Mouse (Mus musculus) midbrain, embryonic 15.5 days (tissue): ENCODE data around the gene Gli3. TPM values are rescaled to one million over a fixed set of nuclear protein-coding genes. Genes with fewer than 3 reads are reported as not detected.
A peak's percentile ranks its signal among the peaks of the same experiment; 100 is the strongest.

Source experiments
- ATAC-seq: fragments of 200-750 bp; cut with Nextera tagmentation; replicated peaks from 2 replicates; pipeline ENCODE4 v1.8.0; 2017; ENCODE audit warnings: moderate TSS enrichment
- H3K27ac ChIP-seq: fragments of 300-500 bp; sonication (generic); 2 replicates; pipeline ENCODE4 v1.5.1; 2015; ENCODE audit warnings: mild to moderate bottlenecking, inconsistent platforms
- H3K27me3 ChIP-seq: fragments of 300-500 bp; sonication (generic); replicated peaks from 2 replicates; pipeline ENCODE4 v1.6.1; 2015; ENCODE audit warnings: inconsistent platforms
- H3K36me3 ChIP-seq: fragments of 300-500 bp; sonication (generic); replicated peaks from 2 replicates; pipeline ENCODE4 v1.6.1; 2015; ENCODE audit warnings: inconsistent platforms
- H3K4me1 ChIP-seq: fragments of 300-500 bp; sonication (generic); 2 replicates; pipeline ENCODE4 v1.6.1; 2015; ENCODE audit warnings: inconsistent platforms
- H3K4me2 ChIP-seq: fragments of 300-500 bp; sonication (generic); 2 replicates; pipeline ENCODE4 v1.6.1; 2015; ENCODE audit warnings: inconsistent platforms, mild to moderate bottlenecking, moderate library complexity
- H3K4me3 ChIP-seq: fragments of 300-500 bp; sonication (generic); 2 replicates; pipeline ENCODE4 v1.5.1; 2015; ENCODE audit warnings: mild to moderate bottlenecking, inconsistent platforms
- H3K9ac ChIP-seq: fragments of 300-500 bp; sonication (generic); 2 replicates; pipeline ENCODE4 v1.6.1; 2015; ENCODE audit warnings: mild to moderate bottlenecking, inconsistent platforms
- H3K9me3 ChIP-seq: fragments of 300-500 bp; sonication (generic); 2 replicates; pipeline ENCODE4 v1.6.1; 2016; ENCODE audit warnings: inconsistent platforms
- WGBS: fragments of 180-500 bp; shearing (Covaris S2); methylation state at CpG from one replicate; pipeline ENCODE4 v1.1.7; 2015; ENCODE audit warnings: mixed read lengths; 5-methylcytosine and 5-hydroxymethylcytosine counted together
- polyA plus RNA-seq: library from polyadenylated mRNA; unstranded; fragments of >200 nt; fragmentation: Nextera tagmentation; extraction: Ambion mirVana; gene quantifications from 2 replicates; pipeline ENCODE4 v1.2.1, GENCODE M21; 2015

The Gli3 gene
- polyA plus RNA-seq, 1 experiment from 2014 or later = 7.7 TPM

DNA sequence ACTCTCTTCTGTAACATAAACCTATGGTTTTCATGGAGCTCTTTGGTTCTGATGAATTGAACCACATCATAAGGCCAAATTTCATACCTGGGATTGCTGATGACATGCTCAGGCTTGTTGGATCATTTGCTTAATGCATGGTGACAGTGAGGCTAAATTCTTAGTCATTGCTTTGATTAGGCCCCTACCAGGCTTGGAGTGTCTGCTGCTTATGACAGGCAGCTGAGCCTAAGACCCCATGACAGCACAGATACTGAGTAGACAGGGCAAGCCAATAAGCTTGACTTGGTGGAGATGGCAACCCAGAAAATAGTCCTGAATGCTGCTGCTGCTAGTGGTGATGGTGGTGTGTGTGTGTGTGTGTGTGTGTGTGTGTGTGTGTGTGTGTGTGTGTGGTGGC lies 47.9 kb downstream of the Gli3 start:
- Histone ChIP-seq H3K27me3 (no peaks in the 10 kb centered on the region), H3K27ac (no peak overlapping the region), H3K9me3 (no peaks in the 10 kb centered on the region), H3K4me2 (no peak overlapping the region), H3K4me3 (no peak overlapping the region), H3K36me3 (no peaks in the 10 kb centered on the region), H3K9ac (no peak overlapping the region), H3K4me1 (peaks cover 3% of the 10 kb centered on the region; the same call in 1 of the 2 replicates)
- no peak for ATAC-seq

DNA sequence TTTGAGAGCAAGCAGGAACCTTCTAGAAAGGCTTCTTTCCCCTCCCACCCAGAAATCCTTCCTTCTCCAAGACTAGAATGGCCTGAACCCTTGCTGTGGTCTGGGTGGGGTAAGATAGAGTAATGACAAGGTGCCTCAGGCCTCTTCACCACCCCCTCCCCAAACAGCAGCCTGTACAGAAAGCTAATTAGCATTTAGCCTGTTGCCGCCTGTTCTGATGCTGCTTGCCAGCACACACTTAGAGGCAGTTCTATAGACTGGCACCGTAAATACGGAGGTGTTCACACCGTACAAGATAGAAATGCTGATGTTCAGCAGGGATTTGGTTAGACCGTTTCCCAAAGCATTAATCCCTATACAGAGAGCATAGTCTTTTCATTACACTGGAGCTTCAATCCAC lies 50.1 kb downstream of the Gli3 start:
- no peaks in the 10 kb centered on the region for H3K27me3 ChIP-seq
- ATAC-seq = no peak
- no peaks in the 10 kb centered on the region for H3K36me3 ChIP-seq
- no peak overlapping the region for H3K27ac ChIP-seq
- no peak overlapping the region for H3K4me2 ChIP-seq
- no peaks in the 10 kb centered on the region for H3K9me3 ChIP-seq
- peaks cover 9% of the 10 kb centered on the region for H3K4me1 ChIP-seq
- H3K4me3 ChIP-seq = no peak overlapping the region
- WGBS = 44% methylated on average over 5 of the region's 5 CpGs
- H3K9ac ChIP-seq = no peak overlapping the region

DNA sequence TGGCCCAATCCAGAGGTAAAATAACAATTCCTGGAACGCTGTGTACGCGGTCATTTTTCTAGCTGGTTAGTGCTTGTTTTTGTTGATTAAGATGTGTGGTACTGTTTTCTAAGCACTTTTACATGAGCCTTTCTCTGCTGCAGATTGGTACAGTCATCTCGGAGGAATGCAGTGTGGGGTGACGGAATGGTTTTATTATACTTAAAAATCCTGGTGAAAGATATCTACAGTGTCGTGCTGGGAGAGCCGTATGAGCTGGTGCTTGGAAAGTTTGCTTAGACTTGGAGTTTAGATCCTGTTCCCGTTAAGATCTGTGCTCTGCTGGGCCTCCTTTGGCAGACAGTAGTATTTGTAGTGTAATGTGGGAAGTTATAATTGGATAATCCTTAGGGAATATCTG lies 51.0 kb downstream of the Gli3 start:
- H3K9me3 ChIP-seq = no peaks in the 10 kb centered on the region
- no peak overlapping the region for H3K9ac ChIP-seq
- no peak overlapping the region for H3K4me2 ChIP-seq
- 89% methylated on average over 8 of the region's 8 CpGs for WGBS
- H3K4me3 ChIP-seq = no peak overlapping the region
- no peaks in the 10 kb centered on the region for H3K27me3 ChIP-seq
- H3K36me3 ChIP-seq = no peaks in the 10 kb centered on the region
- H3K27ac ChIP-seq = no peak overlapping the region
- ATAC-seq = no peak
- peaks cover 9% of the 10 kb centered on the region for H3K4me1 ChIP-seq

- H3K4me2 ChIP-seq = no peak overlapping the region
- peaks cover 13% of the 10 kb centered on the region for H3K4me1 ChIP-seq
- no peak overlapping the region for H3K9ac ChIP-seq
- WGBS = 57% methylated on average over 9 of the region's 9 CpGs
- peak; percentile 44; the same call in 1 of the 2 replicates for ATAC-seq
- H3K27ac ChIP-seq = no peak overlapping the region
- H3K9me3 ChIP-seq = no peaks in the 10 kb centered on the region
- H3K27me3 ChIP-seq = no peaks in the 10 kb centered on the region
- no peak overlapping the region for H3K4me3 ChIP-seq
- H3K36me3 ChIP-seq = no peaks in the 10 kb centered on the region
Observed at GRCm38 (mm10) chr13:15517048-15517760, 54.2 kb downstream of the Gli3 start.

- Histone ChIP-seq H3K36me3 (no peaks in the 10 kb centered on the region), H3K27me3 (no peaks in the 10 kb centered on the region), H3K9ac (no peak overlapping the region), H3K4me3 (no peak overlapping the region), H3K4me1 (peaks cover 9% of the 10 kb centered on the region; the same call in 1 of the 2 replicates), H3K27ac (no peak overlapping the region), H3K4me2 (no peak overlapping the region), H3K9me3 (no peaks in the 10 kb centered on the region)
- 50% methylated on average over 2 of the region's 2 CpGs for WGBS
- no peak for ATAC-seq
Observed at GRCm38 (mm10) chr13:15520353-15520752, 57.3 kb downstream of the Gli3 start.

DNA sequence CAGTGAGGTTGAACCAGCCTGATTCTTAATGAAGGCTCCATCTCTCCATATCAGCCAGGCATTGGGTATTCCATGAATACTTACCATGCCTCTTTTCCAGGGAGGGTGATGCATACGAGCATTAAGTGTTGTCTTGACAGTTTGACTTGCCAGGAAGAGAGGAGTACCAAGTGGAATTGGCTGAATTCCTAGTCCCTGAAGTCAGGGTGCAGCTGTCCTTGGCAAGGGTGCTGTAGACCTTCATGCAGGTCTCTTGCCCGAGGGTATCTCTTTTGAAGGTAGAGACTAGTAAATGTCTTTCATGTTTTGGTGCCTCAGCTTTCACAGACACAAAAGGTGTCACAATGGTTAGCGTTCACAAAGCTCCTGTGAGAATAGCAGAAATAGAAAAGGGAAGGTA lies 59.1 kb downstream of the Gli3 start:
- Histone ChIP-seq H3K36me3 (no peaks in the 10 kb centered on the region), H3K27ac (no peak overlapping the region), H3K4me1 (peaks cover 6% of the 10 kb centered on the region; the same call in 1 of the 2 replicates), H3K27me3 (no peaks in the 10 kb centered on the region), H3K4me2 (no peak overlapping the region), H3K4me3 (no peak overlapping the region), H3K9ac (no peak overlapping the region), H3K9me3 (no peaks in the 10 kb centered on the region)
- ATAC-seq = no peak
- 84% methylated on average over 3 of the region's 3 CpGs for WGBS

DNA sequence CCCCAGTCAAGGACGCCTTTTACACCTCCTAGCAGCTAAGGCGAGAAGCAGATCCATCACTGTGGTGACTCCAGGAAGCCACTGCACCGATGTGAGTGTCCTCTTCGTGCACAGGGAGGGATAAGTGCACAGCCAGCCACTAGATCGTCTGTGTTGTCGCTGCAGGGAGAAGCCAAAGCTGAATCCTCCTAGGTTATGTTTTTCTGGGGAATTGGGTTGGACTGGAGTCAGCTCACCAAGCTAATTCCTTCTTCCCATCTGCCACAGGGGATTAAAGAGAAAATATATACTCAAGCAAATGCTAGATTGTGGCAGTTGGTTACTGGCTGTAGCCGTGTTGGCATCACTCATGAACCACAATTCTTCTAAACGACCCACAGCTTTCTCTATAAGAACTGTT lies 61.2 kb downstream of the Gli3 start:
- 88% methylated on average over 8 of the region's 8 CpGs for WGBS
- no peak overlapping the region for H3K27ac ChIP-seq

DNA sequence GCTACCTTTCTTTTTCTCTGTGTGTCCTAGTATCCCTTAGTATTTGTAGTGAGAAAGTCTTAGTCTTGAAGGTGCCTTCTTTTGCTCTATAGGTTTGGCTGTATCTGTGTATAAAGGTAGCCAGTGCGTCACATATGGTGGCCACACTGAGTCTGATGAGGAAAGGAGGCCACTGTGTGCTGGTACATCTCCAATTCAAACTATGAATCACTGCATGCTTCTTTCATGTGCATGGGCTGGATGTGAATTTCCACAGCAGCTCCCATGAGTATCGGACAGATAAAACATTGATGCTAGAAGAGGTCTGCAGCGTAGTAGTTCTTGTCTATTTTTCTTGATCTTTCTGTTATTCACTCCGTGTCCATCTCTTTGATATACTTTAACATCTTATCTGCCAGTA lies 63.7 kb downstream of the Gli3 start:
- WGBS = 88% methylated on average over 4 of the region's 4 CpGs
- Histone ChIP-seq H3K9me3 (no peaks in the 10 kb centered on the region), H3K4me2 (no peak overlapping the region), H3K36me3 (no peaks in the 10 kb centered on the region), H3K4me3 (no peak overlapping the region), H3K27me3 (no peaks in the 10 kb centered on the region), H3K9ac (no peak overlapping the region), H3K4me1 (no peaks in the 10 kb centered on the region; the same call in 1 of the 2 replicates), H3K27ac (no peak overlapping the region)
- ATAC-seq = no peak

More for the DNA sequence above, 61.2 kb downstream of the Gli3 start:
- Histone ChIP-seq H3K9ac (no peak overlapping the region), H3K27me3 (no peaks in the 10 kb centered on the region), H3K4me1 (peaks cover 4% of the 10 kb centered on the region), H3K4me3 (no peak overlapping the region), H3K9me3 (no peaks in the 10 kb centered on the region), H3K4me2 (no peak overlapping the region), H3K36me3 (no peaks in the 10 kb centered on the region)
- no peak for ATAC-seq

DNA sequence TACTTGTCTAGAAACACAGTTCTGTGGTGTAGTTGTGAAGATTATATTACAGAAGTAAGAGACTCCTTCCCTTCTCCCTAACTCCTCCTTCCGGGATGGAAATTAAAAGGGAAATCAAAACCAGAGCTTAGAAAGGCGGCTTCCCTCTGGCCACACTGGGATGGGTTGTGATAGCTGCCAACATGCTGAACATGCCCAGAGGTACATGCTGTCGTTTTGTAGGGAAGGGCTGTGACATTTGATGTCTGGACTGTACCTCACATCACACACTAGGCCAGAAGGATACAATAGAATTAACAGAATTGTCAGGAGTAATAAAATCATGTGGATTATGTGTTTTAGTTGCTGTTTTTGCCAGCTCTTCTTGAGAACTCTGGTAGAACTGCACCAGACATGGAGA lies 68.5 kb downstream of the Gli3 start:
- Histone ChIP-seq H3K9me3 (no peaks in the 10 kb centered on the region), H3K27ac (no peak overlapping the region), H3K27me3 (no peaks in the 10 kb centered on the region), H3K4me2 (no peak overlapping the region), H3K4me1 (no peaks in the 10 kb centered on the region; the same call in 1 of the 2 replicates), H3K9ac (no peak overlapping the region), H3K36me3 (no peaks in the 10 kb centered on the region), H3K4me3 (no peak overlapping the region)
- no peak for ATAC-seq
- WGBS = 67% methylated on average over 3 of the region's 3 CpGs

GRCm38 (mm10) chr13:15537206-15537605 lies 74.2 kb downstream of the Gli3 start:
- no peaks in the 10 kb centered on the region for H3K36me3 ChIP-seq
- no peak overlapping the region for H3K9ac ChIP-seq
- no peak overlapping the region for H3K4me2 ChIP-seq
- no peaks in the 10 kb centered on the region for H3K9me3 ChIP-seq
- no peaks in the 10 kb centered on the region for H3K27me3 ChIP-seq
- peaks cover 31% of the 10 kb centered on the region for H3K4me1 ChIP-seq
- H3K27ac ChIP-seq = no peak overlapping the region
- peak; percentile 29; the same call in 1 of the 2 replicates for ATAC-seq
- 39% methylated on average over 5 of the region's 5 CpGs for WGBS
- no peak overlapping the region for H3K4me3 ChIP-seq

DNA sequence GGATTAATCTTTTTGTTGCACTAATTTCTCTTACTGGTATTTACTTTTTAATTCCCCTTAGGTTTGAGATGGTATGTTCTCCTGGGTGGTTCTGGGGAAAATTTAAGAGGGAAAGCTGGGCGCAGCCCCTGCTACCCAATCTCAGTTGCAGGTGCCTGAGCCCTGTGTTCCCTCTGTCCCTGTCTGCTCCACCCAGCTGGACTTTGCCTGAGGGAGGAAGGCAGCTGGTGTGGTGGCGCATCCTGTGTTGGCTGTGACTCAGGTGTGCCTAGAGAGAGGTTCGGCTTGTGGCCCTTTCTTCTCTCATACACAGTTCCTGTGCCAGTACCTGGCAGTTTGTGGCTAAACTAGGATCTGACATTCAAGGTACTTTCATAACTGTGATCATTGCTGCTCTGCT lies 74.6 kb downstream of the Gli3 start:
- peak; percentile 15; the same call in 1 of the 2 replicates for ATAC-seq
- Histone ChIP-seq H3K27me3 (no peaks in the 10 kb centered on the region), H3K4me1 (peaks cover 35% of the 10 kb centered on the region), H3K9me3 (no peaks in the 10 kb centered on the region), H3K4me3 (no peak overlapping the region), H3K4me2 (no peak overlapping the region), H3K27ac (no peak overlapping the region), H3K36me3 (no peaks in the 10 kb centered on the region), H3K9ac (no peak overlapping the region)
- 67% methylated on average over 3 of the region's 3 CpGs for WGBS

DNA sequence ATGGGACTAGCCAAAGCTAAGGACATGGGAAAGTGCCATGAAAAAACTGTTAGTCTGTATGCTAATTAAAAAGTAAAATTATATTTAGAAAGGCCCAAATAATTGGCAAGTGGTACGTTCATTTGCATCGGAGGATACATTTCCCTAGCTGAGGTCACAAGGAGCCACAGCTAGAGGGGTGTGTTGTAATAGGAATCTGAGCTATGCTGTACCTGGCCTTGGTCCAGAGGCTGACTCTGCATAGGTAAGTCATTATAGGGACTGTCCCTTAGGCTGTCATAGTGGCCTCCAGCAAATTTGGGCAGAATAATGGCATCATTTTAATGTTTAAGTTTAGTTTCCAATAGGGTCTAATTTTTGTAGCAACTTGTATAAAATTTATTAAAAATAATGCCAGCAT lies 75.4 kb downstream of the Gli3 start:
- Histone ChIP-seq H3K27me3 (no peaks in the 10 kb centered on the region), H3K4me1 (peaks cover 43% of the 10 kb centered on the region), H3K9ac (no peak overlapping the region; the same call in 1 of the 2 replicates), H3K36me3 (no peaks in the 10 kb centered on the region), H3K4me2 (no peak overlapping the region), H3K27ac (no peak overlapping the region), H3K9me3 (no peaks in the 10 kb centered on the region), H3K4me3 (no peak overlapping the region)
- 80% methylated on average over 2 of the region's 2 CpGs for WGBS
- no peak for ATAC-seq

DNA sequence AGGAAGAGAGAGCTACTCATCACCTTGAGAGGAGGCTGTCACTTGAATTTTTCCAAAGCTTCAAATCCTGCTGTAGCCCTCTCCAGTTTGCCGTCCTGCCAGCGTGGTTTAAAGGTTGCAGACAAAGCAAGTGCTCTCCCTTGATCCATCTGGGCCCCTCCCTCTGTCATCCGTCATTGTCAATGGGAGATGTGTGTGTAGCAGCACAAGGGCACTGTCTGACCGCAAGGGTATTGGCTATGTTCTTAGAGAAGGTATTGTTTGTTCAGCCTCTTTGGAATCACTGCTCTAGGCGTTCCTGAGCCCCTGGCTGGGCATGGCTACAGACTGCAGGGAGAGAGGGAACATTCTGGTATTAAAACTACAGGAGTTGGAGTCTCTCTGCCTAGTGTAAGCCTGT lies 79.0 kb downstream of the Gli3 start:
- 11% methylated on average over 5 of the region's 5 CpGs for WGBS
- no peaks in the 10 kb centered on the region for H3K9me3 ChIP-seq
- no peak overlapping the region for H3K4me2 ChIP-seq
- ATAC-seq = peak; percentile 9; the same call in 1 of the 2 replicates
- no peak overlapping the region for H3K4me3 ChIP-seq
- H3K27me3 ChIP-seq = no peaks in the 10 kb centered on the region
- peak overlapping the region; percentile 70; the same call in 1 of the 2 replicates for H3K27ac ChIP-seq
- H3K4me1 ChIP-seq = peaks cover 70% of the 10 kb centered on the region
- H3K36me3 ChIP-seq = no peaks in the 10 kb centered on the region
- no peak overlapping the region for H3K9ac ChIP-seq
